Mouse (Mus musculus) heart, postnatal 0 days (tissue): ENCODE results near the gene Crybg1. TPM values are rescaled to one million over a fixed set of nuclear protein-coding genes. Genes with fewer than 3 reads are reported as not detected.

Source experiments
- ATAC-seq: fragments of 200-750 bp; cut with Nextera tagmentation; 2 replicates; pipeline ENCODE4 v1.8.0; 2017; ENCODE audit warnings: low read depth, moderate number of reproducible peaks, moderate library complexity; ENCODE audit not compliant: insufficient read depth
- DNase-seq: peaks from one replicate; pipeline ENCODE4 v3.0.0-alpha.2; 2016; ENCODE audit warnings: low spot score
- H3K27ac ChIP-seq: fragments of 300-500 bp; sonication (generic); 2 replicates; pipeline ENCODE4 v1.5.1; 2014; ENCODE audit warnings: low read depth, mild to moderate bottlenecking
- H3K27me3 ChIP-seq: fragments of 300-500 bp; sonication (generic); 2 replicates; pipeline ENCODE4 v1.6.1; 2014; ENCODE audit warnings: low read length, mixed read lengths; ENCODE audit not compliant: control insufficient read depth, insufficient read depth
- H3K36me3 ChIP-seq: fragments of 300-500 bp; sonication (generic); replicated peaks from 2 replicates; pipeline ENCODE4 v1.6.1; 2014; ENCODE audit warnings: low read length, mixed read lengths; ENCODE audit not compliant: control insufficient read depth, insufficient read depth
- H3K4me1 ChIP-seq: fragments of 300-500 bp; sonication (generic); 2 replicates; pipeline ENCODE4 v1.6.1; 2014; ENCODE audit warnings: antibody characterized with exemption; ENCODE audit not compliant: control insufficient read depth, insufficient read depth
- H3K4me2 ChIP-seq: fragments of 300-500 bp; sonication (generic); 2 replicates; pipeline ENCODE4 v1.6.1; 2014; ENCODE audit warnings: low read depth, mild to moderate bottlenecking, low read length, moderate library complexity
- H3K4me3 ChIP-seq: fragments of 300-500 bp; sonication (generic); 2 replicates; pipeline ENCODE4 v1.5.1; 2014; ENCODE audit warnings: low read depth, low read length
- H3K9ac ChIP-seq: fragments of 300-500 bp; sonication (generic); replicated peaks from 2 replicates; pipeline ENCODE4 v1.6.1; 2014; ENCODE audit warnings: low read depth, low read length, mixed read lengths
- H3K9me3 ChIP-seq: fragments of 300-500 bp; sonication (generic); replicated peaks from 2 replicates; pipeline ENCODE4 v1.6.1; 2016; ENCODE audit warnings: low read length; ENCODE audit not compliant: control insufficient read depth
- CTCF ChIP-seq: IDR thresholded peaks from 2 replicates; pipeline ENCODE4 v1.5.1; 2016; ENCODE audit warnings: antibody characterized with exemption, control low read depth, low read depth
- EP300 ChIP-seq: IDR thresholded peaks from 2 replicates; pipeline ENCODE4 v1.6.1; 2016; ENCODE audit warnings: antibody characterized with exemption, low read depth
- WGBS: fragments of 180-500 bp; shearing (Covaris S2); extraction: QIAGEN DNeasy Blood & Tissue Kit; methylation state at CpG from one replicate; pipeline ENCODE4 v1.1.7; 2014; 5-methylcytosine and 5-hydroxymethylcytosine counted together
- polyA plus RNA-seq: library from polyadenylated mRNA; unstranded; fragments of >200 nt; fragmentation: Nextera tagmentation; extraction: Ambion mirVana; gene quantifications from 2 replicates; pipeline ENCODE4 v1.2.1, GENCODE M21; 2015
- total RNA-seq: library from RNA; depleted of rRNA; stranded (reverse); fragments of >200 nt; gene quantifications from 2 replicates; pipeline ENCODE4 v1.2.3, GENCODE M21; 2014; ENCODE audit warnings: low replicate concordance; rRNA removed

Crybg1 gene
- total and polyA plus RNA-seq, 2 experiments from 2014 or later, result 0.15 to 2.0 TPM

DNA sequence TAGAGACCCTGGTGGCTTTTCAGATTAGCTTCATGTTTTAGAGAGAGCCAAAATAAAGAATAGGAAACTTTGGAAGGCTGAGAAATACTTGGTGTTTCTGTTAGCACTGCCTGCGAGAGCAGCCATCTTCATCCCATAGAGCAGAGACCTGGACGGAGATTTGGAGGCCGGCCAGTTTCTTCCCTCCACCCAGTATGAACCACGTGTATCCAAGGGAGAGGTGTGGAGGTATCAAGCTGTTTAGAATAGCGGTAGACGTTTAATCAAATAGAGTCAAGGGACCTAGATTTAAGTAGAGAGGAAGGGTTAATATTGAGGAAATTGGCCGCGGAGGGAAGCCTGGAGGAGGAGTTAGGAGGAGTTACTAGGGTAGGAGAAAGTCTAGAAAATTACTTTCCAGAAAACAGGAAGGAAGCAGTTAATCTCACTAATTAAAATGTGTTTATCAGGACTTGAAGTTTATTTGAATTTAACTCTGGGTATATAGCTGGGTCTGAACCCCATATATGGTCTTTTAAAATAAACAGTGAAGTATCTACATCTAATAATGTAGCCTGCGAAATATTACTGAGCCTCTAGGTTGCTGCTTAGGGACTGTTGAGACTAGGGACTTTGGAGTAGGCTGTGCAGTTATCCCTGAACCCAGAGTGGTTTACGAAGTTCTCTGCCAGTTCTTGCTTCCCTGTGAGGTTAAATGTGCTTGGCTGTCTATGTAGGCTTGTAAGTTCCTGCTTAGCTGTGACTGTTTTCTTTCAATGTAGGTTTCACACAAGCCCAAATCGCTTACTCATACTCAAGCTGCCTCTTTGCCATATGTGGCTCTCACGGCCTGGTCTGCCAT, 238.4 kb downstream of the Crybg1 start:
- H3K4me1 ChIP-seq, result no peaks in the 10 kb centered on the region
- 83% methylated on average over 12 of the region's 12 CpGs for WGBS
- H3K4me2 ChIP-seq, result no peak overlapping the region
- H3K9ac ChIP-seq, result no peak overlapping the region
- H3K4me3 ChIP-seq, result no peak overlapping the region
- DNase-seq (no peak), ATAC-seq (no peak)
- no peak overlapping the region for H3K27ac ChIP-seq
- H3K36me3 ChIP-seq, result peaks cover 11% of the 10 kb centered on the region; the same call in 1 of the 2 replicates
- TF ChIP-seq EP300 (no peak), CTCF (no peak)
- H3K9me3 ChIP-seq, result no peaks in the 10 kb centered on the region
- H3K27me3 ChIP-seq, result no peaks in the 10 kb centered on the region

DNA sequence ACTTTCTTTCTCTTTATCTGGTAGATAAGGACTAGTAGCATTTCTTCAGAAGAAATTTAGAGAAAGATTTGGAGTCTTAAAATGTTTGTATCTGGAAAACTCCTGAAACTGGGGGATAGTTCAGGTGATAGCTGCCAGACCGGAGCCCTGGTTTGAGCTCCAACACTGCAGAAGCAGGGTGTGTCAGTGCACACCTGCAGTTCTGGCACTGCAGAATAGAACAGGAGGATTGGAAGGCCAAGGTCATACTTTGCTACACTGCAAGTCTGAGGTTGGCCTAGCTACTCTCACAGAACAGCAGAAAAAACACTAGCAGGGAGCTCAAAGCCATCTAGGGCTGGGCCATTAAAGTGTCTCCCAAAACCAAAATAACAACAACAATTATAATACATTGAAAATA, 244.1 kb downstream of the Crybg1 start:
- no peak for ATAC-seq
- H3K4me3 ChIP-seq, result no peak overlapping the region
- TF ChIP-seq CTCF, result no peak
- no peak for TF ChIP-seq EP300
- no peak overlapping the region for H3K9ac ChIP-seq
- WGBS, result 90% methylated on average over 1 of the region's 1 CpGs
- no peaks in the 10 kb centered on the region for H3K9me3 ChIP-seq
- no peak overlapping the region for H3K27ac ChIP-seq
- peaks cover 20% of the 10 kb centered on the region for H3K4me1 ChIP-seq
- no peaks in the 10 kb centered on the region for H3K36me3 ChIP-seq
- no peak for DNase-seq
- no peaks in the 10 kb centered on the region for H3K27me3 ChIP-seq
- no peak overlapping the region for H3K4me2 ChIP-seq

DNA sequence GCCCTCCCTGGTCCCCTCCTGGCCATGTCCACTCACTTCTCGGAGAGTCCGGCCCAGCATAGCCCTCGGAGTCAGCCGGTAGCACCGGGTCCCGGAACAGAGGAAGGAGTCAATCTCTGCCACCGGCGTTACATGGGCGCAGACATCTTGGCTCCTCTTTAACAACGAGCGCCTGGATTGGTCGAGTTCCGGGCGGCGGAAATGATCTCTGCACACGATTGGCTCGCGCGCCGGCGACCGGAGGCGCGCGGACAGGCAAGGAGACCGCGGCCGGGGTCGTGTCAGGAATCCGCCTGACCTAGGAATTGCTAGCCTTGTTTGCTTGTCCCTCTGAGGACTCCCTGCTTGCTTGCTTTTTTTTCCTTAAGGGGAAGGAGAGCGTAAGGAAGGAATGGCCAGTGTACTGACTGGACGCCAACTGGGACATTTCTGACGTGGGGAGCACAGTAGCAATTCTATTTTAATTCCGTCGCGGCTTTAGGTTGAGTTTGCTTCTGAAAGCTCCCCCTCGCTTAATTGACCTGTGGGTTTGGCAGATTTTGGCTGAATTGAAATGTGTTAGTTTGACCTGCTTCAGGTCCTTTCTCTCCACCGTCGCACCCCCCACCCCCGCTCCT, 247.0 kb downstream of the Crybg1 start, which contains the start of the genes Qrsl1 and Rtn4ip1:
Qrsl1 (minus strand) TSS at position 168 of the 617 bp plus-strand sequence.
Rtn4ip1 (plus strand) TSS at position 230 of the 617 bp plus-strand sequence.
- Histone ChIP-seq H3K36me3 (peaks cover 3% of the 10 kb centered on the region; the same call in 1 of the 2 replicates), H3K9me3 (no peaks in the 10 kb centered on the region), H3K27ac (peak within 1 kb of the TSS; percentile 92), H3K9ac (peak within 1 kb of the TSS; percentile 80), H3K4me1 (peaks cover 20% of the 10 kb centered on the region), H3K4me3 (peak within 1 kb of the TSS; percentile 92), H3K27me3 (no peaks in the 10 kb centered on the region), H3K4me2 (peak within 1 kb of the TSS; percentile 73)
- peak; percentile 94 for DNase-seq
- no peak; the same call in 1 of the 2 replicates for TF ChIP-seq EP300
- TF ChIP-seq CTCF, result no peak
- peak; percentile 98 for ATAC-seq
- WGBS, result 0% methylated on average over 40 of the region's 40 CpGs

DNA sequence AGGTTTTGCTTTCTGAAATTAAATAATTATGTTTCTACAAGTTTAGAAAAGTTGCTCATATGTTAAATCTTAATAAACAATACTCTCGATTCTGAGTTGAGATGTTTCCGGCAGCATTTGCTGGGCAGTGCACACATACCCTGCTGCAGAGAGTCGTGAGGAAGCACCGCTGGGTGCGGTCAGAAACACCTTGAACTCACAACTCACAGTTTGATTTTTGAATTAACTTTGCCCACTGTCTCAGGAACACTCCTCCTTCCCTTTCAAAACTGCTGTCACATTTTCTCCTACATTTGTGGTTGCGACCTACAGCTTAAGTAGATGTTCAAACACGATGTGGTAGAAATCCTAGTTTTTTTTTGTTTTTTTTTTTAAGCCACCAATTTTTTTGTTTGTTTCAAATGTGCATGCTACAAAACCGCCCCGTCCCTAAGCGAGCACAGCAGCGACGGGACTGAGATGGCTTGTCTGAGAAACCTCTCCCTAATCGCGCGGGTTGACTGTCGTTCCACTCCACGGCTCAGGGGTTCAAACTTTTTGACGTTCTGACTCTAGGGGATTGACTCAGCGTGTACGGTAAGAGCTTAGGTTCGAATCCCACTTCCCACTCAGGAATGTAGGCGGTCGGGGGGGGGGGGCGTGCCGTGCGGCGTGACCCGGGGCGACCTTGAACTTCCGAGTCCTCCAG, 247.6 kb downstream of the Crybg1 start:
- H3K36me3 ChIP-seq, result peaks cover 9% of the 10 kb centered on the region; the same call in 1 of the 2 replicates
- peak overlapping the region; percentile 80 for H3K9ac ChIP-seq
- H3K4me3 ChIP-seq, result peak overlapping the region; percentile 92
- H3K9me3 ChIP-seq, result no peaks in the 10 kb centered on the region
- peak overlapping the region; percentile 73 for H3K4me2 ChIP-seq
- peaks cover 20% of the 10 kb centered on the region for H3K4me1 ChIP-seq
- 4% methylated on average over 30 of the region's 30 CpGs for WGBS
- H3K27me3 ChIP-seq, result no peaks in the 10 kb centered on the region
- peak overlapping the region; percentile 92 for H3K27ac ChIP-seq
- DNase-seq (peak; percentile 7), ATAC-seq (peak; percentile 60)
- no peak for TF ChIP-seq CTCF
- TF ChIP-seq EP300, result no peak

Other genes with a start within 250 kb of the Crybg1 start
- gene Qrsl1, start 247.1 kb downstream of the Crybg1 start, total RNA-seq, result 25.7 and 30.0 TPM in 2 replicates
- gene Qrsl1, start 247.1 kb downstream of the Crybg1 start, polyA plus RNA-seq, result 35.2 and 37.4 TPM in 2 replicates
- 12.0 and 16.8 TPM in 2 replicates for gene Rtn4ip1, start 247.0 kb downstream of the Crybg1 start, total RNA-seq
- gene Rtn4ip1, start 247.0 kb downstream of the Crybg1 start, polyA plus RNA-seq, result 32.7 and 32.9 TPM in 2 replicates
- 18.0 and 20.0 TPM in 2 replicates for gene Atg5, start 119.5 kb upstream of the Crybg1 start, total RNA-seq
- gene Atg5, start 119.5 kb upstream of the Crybg1 start, polyA plus RNA-seq, result 25.2 and 27.0 TPM in 2 replicates